Mouse (Mus musculus) hematopoietic stem cell, adult 5-6 weeks (primary cell): ENCODE data around the gene Clip3. TPM values are rescaled to one million over a fixed set of nuclear protein-coding genes. Genes with fewer than 3 reads are reported as not detected.

Experiments used
- ATAC-seq, 2 experiments: fragments of 125-278 bp in 1 of 2; replicated peaks in 1 of 2; 2 replicates each; pipeline ENCODE4 v1.8.0; 2016 to 2017; ENCODE audit warnings: inconsistent platforms in 2 of 2, mild to moderate bottlenecking in 2 of 2, moderate number of reproducible peaks in 2 of 2, low read depth in 1 of 2, moderate TSS enrichment in 1 of 2; ENCODE audit not compliant: low FRiP score in 2 of 2, poor library complexity in 2 of 2, severe bottlenecking in 2 of 2, insufficient read depth in 1 of 2, low TSS enrichment in 1 of 2
- total RNA-seq: library from RNA; stranded (forward); fragments of 172-1452, 232-1000 nt; gene quantifications from 2 replicates; pipeline ENCODE4 v1.2.3, GENCODE M21; 2017

The Clip3 gene
- total RNA-seq, 1 experiment from 2014 or later: not detected

GRCm38 (mm10) chr7:30289071-30289713 lies 2.3 kb upstream of the Clip3 start:
- no peak for ATAC-seq

GRCm38 (mm10) chr7:30289714-30290399 lies 1.7 kb upstream of the Clip3 start:
- ATAC-seq: no peak

- ATAC-seq: no peak
These were observed 2.3 kb downstream of the Clip3 start for GRCm38 (mm10) chr7:30293795-30294194.

- ATAC-seq: no peak
These were observed 2.8 kb downstream of the Clip3 start for GRCm38 (mm10) chr7:30294296-30294695.

GRCm38 (mm10) chr7:30295103-30295502 lies 3.6 kb downstream of the Clip3 start:
- ATAC-seq: no peak

- ATAC-seq: no peak
These were observed 5.3 kb downstream of the Clip3 start for GRCm38 (mm10) chr7:30296816-30297215.

GRCm38 (mm10) chr7:30297266-30297665 lies 5.7 kb downstream of the Clip3 start:
- ATAC-seq: no peak

- peak; percentile 38 to 49; a peak in 2 of 4 replicates for ATAC-seq
These were observed 9.4 kb downstream of the Clip3 start for GRCm38 (mm10) chr7:30300914-30301313.

GRCm38 (mm10) chr7:30306083-30306779 lies 14.7 kb downstream of the Clip3 start:
- no peak for ATAC-seq

GRCm38 (mm10) chr7:30308076-30309005 lies 16.8 kb downstream of the Clip3 start, which contains the start of gene Alkbh6:
Gene Alkbh6 (plus strand): TSS chr7:30308717.
- peak; percentile 99 for ATAC-seq

GRCm38 (mm10) chr7:30309395-30310129 lies 18.0 kb downstream of the Clip3 start:
- ATAC-seq: no peak

- no peak for ATAC-seq
These were observed 18.6 kb downstream of the Clip3 start for GRCm38 (mm10) chr7:30310136-30310535.

- no peak for ATAC-seq
These were observed 22.3 kb downstream of the Clip3 start for GRCm38 (mm10) chr7:30313666-30314320.

- ATAC-seq: no peak
These were observed 23.2 kb downstream of the Clip3 start, which contains the start of gene Syne4 for GRCm38 (mm10) chr7:30314721-30315155. Gene Syne4 (plus strand): TSS chr7:30314807.

- no peak for ATAC-seq
These were observed 24.3 kb downstream of the Clip3 start for GRCm38 (mm10) chr7:30315559-30316529.
